Mouse (Mus musculus) forebrain, embryonic 15.5 days (tissue): ENCODE measurements around the gene Hrasls. TPM values are rescaled to one million over a fixed set of nuclear protein-coding genes. Genes with fewer than 3 reads are reported as not detected.

Experiments
- ATAC-seq: fragments of 200-750 bp; cut with Nextera tagmentation; replicated peaks from 2 replicates; pipeline ENCODE4 v1.8.0; 2017; ENCODE audit warnings: mild to moderate bottlenecking, moderate TSS enrichment, moderate library complexity
- H3K27ac ChIP-seq: fragments of 300-500 bp; sonication (generic); replicated peaks from 2 replicates; pipeline ENCODE4 v1.5.1; 2015; ENCODE audit warnings: mild to moderate bottlenecking, inconsistent platforms
- H3K27me3 ChIP-seq: fragments of 300-500 bp; sonication (generic); 2 replicates; pipeline ENCODE4 v1.6.1; 2015; ENCODE audit warnings: inconsistent platforms
- H3K36me3 ChIP-seq: fragments of 300-500 bp; sonication (generic); 2 replicates; pipeline ENCODE4 v1.6.1; 2015; ENCODE audit warnings: mild to moderate bottlenecking, inconsistent platforms
- H3K4me1 ChIP-seq: fragments of 300-500 bp; sonication (generic); 2 replicates; pipeline ENCODE4 v1.6.1; 2015; ENCODE audit warnings: inconsistent platforms
- H3K4me2 ChIP-seq: fragments of 300-500 bp; sonication (generic); replicated peaks from 2 replicates; pipeline ENCODE4 v1.6.1; 2015; ENCODE audit warnings: mild to moderate bottlenecking, inconsistent platforms
- H3K4me3 ChIP-seq: fragments of 300-500 bp; sonication (generic); 2 replicates; pipeline ENCODE4 v1.5.1; 2015; ENCODE audit warnings: mild to moderate bottlenecking, inconsistent platforms
- H3K9ac ChIP-seq: fragments of 300-500 bp; sonication (generic); replicated peaks from 2 replicates; pipeline ENCODE4 v1.6.1; 2015; ENCODE audit warnings: mild to moderate bottlenecking, inconsistent platforms
- H3K9me3 ChIP-seq: fragments of 300-500 bp; sonication (generic); 2 replicates; pipeline ENCODE4 v1.6.1; 2016; ENCODE audit warnings: inconsistent platforms
- WGBS: fragments of 180-500 bp; shearing (Covaris S2); methylation state at CpG from one replicate; pipeline ENCODE4 v1.1.7; 2015; ENCODE audit warnings: mixed read lengths; 5-methylcytosine and 5-hydroxymethylcytosine counted together
- polyA plus RNA-seq: library from polyadenylated mRNA; unstranded; fragments of >200 nt; fragmentation: Nextera tagmentation; extraction: Ambion mirVana; gene quantifications from 2 replicates; pipeline ENCODE4 v1.2.1, GENCODE M21; 2015

The Hrasls gene
- polyA plus RNA-seq, 1 experiment from 2014 or later = 4.8 TPM

GRCm38 (mm10) chr16:29205581-29205980 lies 3.9 kb upstream of the Hrasls start:
- peak; percentile 14; the same call in 1 of the 2 replicates for ATAC-seq
- H3K36me3 ChIP-seq = no peaks in the 10 kb centered on the region
- H3K4me1 ChIP-seq = peaks cover 24% of the 10 kb centered on the region
- no peak overlapping the region for H3K4me2 ChIP-seq
- no peak overlapping the region for H3K4me3 ChIP-seq
- H3K27ac ChIP-seq = peak overlapping the region; percentile 58
- H3K27me3 ChIP-seq = no peaks in the 10 kb centered on the region
- 36% methylated on average over 2 of the region's 2 CpGs for WGBS
- no peak overlapping the region for H3K9ac ChIP-seq
- no peaks in the 10 kb centered on the region for H3K9me3 ChIP-seq

DNA sequence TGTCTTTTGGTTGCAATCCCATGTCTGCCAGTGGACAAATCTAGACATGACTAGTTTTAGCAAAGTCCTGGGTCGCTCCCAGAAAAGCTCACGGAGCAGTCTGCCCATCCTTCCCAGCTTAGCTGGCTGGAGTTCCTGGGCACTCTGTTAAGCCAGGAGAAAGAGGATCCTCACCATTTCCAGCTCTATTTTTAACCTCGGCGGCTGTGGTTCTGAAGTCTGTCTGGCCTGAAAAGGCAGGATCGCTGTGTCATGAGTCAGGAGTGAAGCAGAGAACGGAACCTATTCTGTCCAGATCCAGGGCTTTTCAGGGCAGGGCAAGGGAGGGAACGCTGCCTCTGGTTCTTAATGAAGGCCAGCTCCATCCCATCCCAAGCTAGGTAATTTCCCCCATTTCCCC lies 654 bp upstream of the Hrasls start:
- Histone ChIP-seq H3K4me2 (no peak overlapping the region), H3K9me3 (no peaks in the 10 kb centered on the region), H3K4me1 (peaks cover 25% of the 10 kb centered on the region), H3K36me3 (no peaks in the 10 kb centered on the region), H3K27ac (no peak overlapping the region), H3K27me3 (no peaks in the 10 kb centered on the region), H3K4me3 (no peak overlapping the region), H3K9ac (no peak overlapping the region)
- ATAC-seq = no peak
- 80% methylated on average over 7 of the region's 7 CpGs for WGBS

DNA sequence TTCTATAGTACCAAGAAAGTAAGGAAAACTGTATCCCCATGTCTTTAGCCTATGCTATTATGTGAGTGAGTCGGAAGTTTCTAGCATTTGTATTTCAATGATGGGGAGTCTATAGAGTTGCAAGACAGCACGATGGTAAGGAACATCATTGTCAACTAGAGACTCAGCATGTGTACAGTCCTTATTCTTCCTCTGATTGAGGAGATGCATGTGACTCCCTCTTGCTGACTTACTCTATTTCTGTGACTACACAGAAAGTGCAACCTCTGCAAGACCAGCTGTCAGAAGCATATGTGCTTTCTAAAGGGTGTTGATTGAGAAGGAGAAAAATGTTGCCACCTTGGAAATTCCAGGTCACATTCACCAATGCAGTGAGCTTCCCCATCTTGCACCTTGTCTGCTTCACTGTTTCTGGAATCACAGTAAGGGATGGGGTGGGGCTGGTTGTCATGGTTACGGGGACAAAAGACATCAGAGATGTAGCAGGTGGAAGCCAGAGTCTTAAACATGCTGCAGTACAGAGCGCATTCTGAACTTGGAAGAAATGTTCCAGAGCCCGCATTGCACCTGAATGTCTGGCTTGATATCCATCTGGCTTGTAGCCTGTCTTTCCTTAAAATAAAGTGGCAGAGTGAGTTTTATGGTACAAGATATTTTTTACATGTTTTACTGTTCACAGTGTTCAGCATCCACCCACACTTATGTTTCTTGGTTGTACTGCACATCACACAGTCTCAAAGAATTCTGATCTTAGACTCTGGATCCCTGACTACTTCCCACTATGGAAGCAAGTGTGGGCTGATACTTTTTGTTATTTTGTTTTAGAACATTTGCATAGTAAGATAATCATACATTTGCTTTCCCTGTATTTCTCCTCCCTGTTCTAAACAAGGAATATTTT lies 7.2 kb downstream of the Hrasls start:
- no peak overlapping the region for H3K4me2 ChIP-seq
- H3K27me3 ChIP-seq = no peaks in the 10 kb centered on the region
- peaks cover 9% of the 10 kb centered on the region for H3K4me1 ChIP-seq
- H3K27ac ChIP-seq = peak overlapping the region; percentile 24; the same call in 1 of the 2 replicates
- no peak overlapping the region for H3K9ac ChIP-seq
- peak; percentile 90 for ATAC-seq
- H3K36me3 ChIP-seq = no peaks in the 10 kb centered on the region
- 60% methylated on average over 5 of the region's 5 CpGs for WGBS
- H3K9me3 ChIP-seq = no peaks in the 10 kb centered on the region
- H3K4me3 ChIP-seq = no peak overlapping the region

- Histone ChIP-seq H3K4me2 (no peak overlapping the region), H3K27me3 (no peaks in the 10 kb centered on the region), H3K4me3 (no peak overlapping the region), H3K36me3 (no peaks in the 10 kb centered on the region), H3K9me3 (no peaks in the 10 kb centered on the region), H3K27ac (no peak overlapping the region), H3K9ac (no peak overlapping the region), H3K4me1 (no peaks in the 10 kb centered on the region)
- WGBS = 66% methylated on average over 5 of the region's 5 CpGs
- no peak for ATAC-seq
Measured at GRCm38 (mm10) chr16:29235951-29236350, 26.5 kb downstream of the Hrasls start.

- Histone ChIP-seq H3K4me1 (no peaks in the 10 kb centered on the region), H3K4me3 (no peak overlapping the region), H3K36me3 (no peaks in the 10 kb centered on the region), H3K9me3 (no peaks in the 10 kb centered on the region), H3K4me2 (no peak overlapping the region), H3K9ac (no peak overlapping the region), H3K27ac (no peak overlapping the region), H3K27me3 (no peaks in the 10 kb centered on the region)
- 87% methylated on average over 4 of the region's 4 CpGs for WGBS
- no peak for ATAC-seq
Measured at GRCm38 (mm10) chr16:29254325-29254724, 44.8 kb downstream of the Hrasls start.

Other genes with a start within 250 kb of the Hrasls start
- 0.55 and 0.75 TPM in 2 replicates for gene Atp13a5, start 169.0 kb downstream of the Hrasls start, polyA plus RNA-seq